26 mouse cellular contexts compared by ENCODE assay signal in the genomic region with DNA sequence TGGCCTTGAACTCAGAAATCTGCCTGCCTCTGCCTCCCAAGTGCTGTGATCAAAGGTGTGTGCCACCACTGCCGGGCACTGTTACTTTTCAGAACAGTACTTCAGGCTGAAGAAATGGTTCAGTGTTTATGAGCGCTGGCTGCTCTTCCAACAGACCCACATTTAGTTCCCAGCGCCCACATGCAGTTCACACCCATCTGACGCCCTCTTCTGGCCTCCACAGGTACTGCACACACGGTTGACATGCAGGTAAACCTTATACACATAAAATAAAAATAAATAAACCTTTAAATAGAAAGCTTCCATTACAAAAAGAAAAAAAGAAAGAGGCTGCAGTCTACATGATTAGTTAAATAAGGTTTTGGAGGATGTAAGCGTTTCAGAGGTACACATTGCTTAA.
DNase-seq lines count a peak whose midpoint lies in the region; ATAC-seq and TF ChIP-seq lines count a peak whose summit lies in the region.
"Had no signal": no experiment of that assay in that cellular context is flagged by ENCODE, and none has a peak within 500 bp of the region (broad histone marks: within the 10 kb centered on the region; RNA-seq: fewer than 3 reads in every experiment).

No protein-coding gene starts in this region.

- H3K4me3 ChIP-seq in intestine, postnatal 0 days (ENCODE audit: low read depth, low read length) = no peak overlapping the region
- H3K4me3 ChIP-seq in intestine, embryonic 15.5 days (replicated peaks) = no peak overlapping the region
- H3K4me3 ChIP-seq in midbrain, postnatal 0 days (ENCODE audit: low read depth, low read length) = no peak overlapping the region
- no peak overlapping the region for H3K4me3 ChIP-seq in midbrain, embryonic 14.5 days (replicated peaks; ENCODE audit: low read depth, low read length)
- H3K4me3 ChIP-seq: hindbrain, embryonic 13.5 days; limb, embryonic 15.5 days; midbrain, embryonic 12.5 days; neural tube, embryonic 12.5 days had no signal

- POLR2A ChIA-PET in Patski (lab: Charles Lee) = no interaction called here

- H3K27me3 ChIP-seq in intestine, postnatal 0 days (replicated peaks; ENCODE audit: control insufficient read depth, insufficient read depth, low read length) = no peaks in the 10 kb centered on the region
- H3K27me3 ChIP-seq in intestine, embryonic 15.5 days (replicated peaks) = no peaks in the 10 kb centered on the region
- no peaks in the 10 kb centered on the region for H3K27me3 ChIP-seq in midbrain, postnatal 0 days (ENCODE audit: insufficient read depth, low read length)
- H3K27me3 ChIP-seq in midbrain, embryonic 14.5 days (ENCODE audit: control insufficient read depth, insufficient read depth, low read length) = no peaks in the 10 kb centered on the region
- H3K27me3 ChIP-seq in Patski = no peaks in the 10 kb centered on the region
- H3K27me3 ChIP-seq: CH12.LX; hindbrain, embryonic 13.5 days; limb, embryonic 15.5 days; midbrain, embryonic 12.5 days; neural tube, embryonic 12.5 days had no signal

- CTCF ChIA-PET in Patski (lab: Charles Lee) = no interaction called here

- no peak overlapping the region for H3K9ac ChIP-seq in intestine, postnatal 0 days (ENCODE audit: low read depth, low read length)
- no peak overlapping the region for H3K9ac ChIP-seq in intestine, embryonic 15.5 days
- no peak overlapping the region for H3K9ac ChIP-seq in midbrain, postnatal 0 days (replicated peaks; ENCODE audit: low read length, poor library complexity, severe bottlenecking)
- no peak overlapping the region for H3K9ac ChIP-seq in midbrain, embryonic 14.5 days (replicated peaks; ENCODE audit: low read length)
- H3K9ac ChIP-seq: hindbrain, embryonic 13.5 days; limb, embryonic 15.5 days; midbrain, embryonic 12.5 days; neural tube, embryonic 12.5 days had no signal

- no peak overlapping the region for H3K4me2 ChIP-seq in intestine, postnatal 0 days (replicated peaks; ENCODE audit: low read depth)
- H3K4me2 ChIP-seq in intestine, embryonic 15.5 days (replicated peaks) = no peak overlapping the region
- H3K4me2 ChIP-seq in midbrain, postnatal 0 days (ENCODE audit: low read depth, low read length, poor library complexity, severe bottlenecking) = no peak overlapping the region
- no peak overlapping the region for H3K4me2 ChIP-seq in midbrain, embryonic 14.5 days (ENCODE audit: low read length)
- H3K4me2 ChIP-seq: hindbrain, embryonic 13.5 days; neural tube, embryonic 12.5 days had no signal

- ATAC-seq in intestine, postnatal 0 days = no peak
- ATAC-seq in intestine, embryonic 15.5 days = no peak
- ATAC-seq in midbrain, postnatal 0 days (ENCODE audit: low FRiP score) = no peak
- ATAC-seq in midbrain, embryonic 14.5 days (ENCODE audit: low FRiP score, low TSS enrichment) = no peak
- no peak for ATAC-seq in Patski
- ATAC-seq: forebrain, embryonic 14.5 days; lung, postnatal 0 days had no signal

- no peak for DNase-seq in midbrain, postnatal 0 days (ENCODE audit: low spot score)
- DNase-seq in midbrain, embryonic 14.5 days = no peak
- DNase-seq in Patski (ENCODE audit: low read depth, low spot score) = no peak
- no peak for DNase-seq in kidney, adult 18-20 months
- no peak for DNase-seq in kidney, postnatal 4 days
- DNase-seq: adrenal gland, adult 2 months; B cell, adult 2 months; cerebellum, adult 2 months; cerebellum, postnatal 25 days; embryo, embryonic 11 days; gastrocnemius, postnatal 10 days; heart, adult 18-20 months; heart, postnatal 36 days; kidney, postnatal 25 days; right cerebral cortex, postnatal 25 days; spleen, adult 18-20 months; thymus, postnatal 25 days had no signal

- TF ChIP-seq CTCF in intestine, postnatal 0 days (IDR thresholded peaks at IDR 0.05; ENCODE audit: low read depth) = peak; percentile 38
- peak; percentile 30 for TF ChIP-seq CTCF in midbrain, postnatal 0 days (IDR thresholded peaks at IDR 0.05)
- TF ChIP-seq CTCF in Patski (IDR thresholded peaks at IDR 0.05) = peak; percentile 25

- no peak overlapping the region for H3K27ac ChIP-seq in intestine, postnatal 0 days (ENCODE audit: low read depth, low read length)
- H3K27ac ChIP-seq in intestine, embryonic 15.5 days = no peak overlapping the region
- H3K27ac ChIP-seq in midbrain, postnatal 0 days (ENCODE audit: low read depth, low read length) = no peak overlapping the region
- H3K27ac ChIP-seq in midbrain, embryonic 14.5 days (replicated peaks; ENCODE audit: low read depth, low read length) = no peak overlapping the region
- H3K27ac ChIP-seq: hindbrain, embryonic 13.5 days; limb, embryonic 15.5 days; midbrain, embryonic 12.5 days; neural tube, embryonic 12.5 days had no signal

- H3K9me3 ChIP-seq in intestine, postnatal 0 days (ENCODE audit: control insufficient read depth) = no peaks in the 10 kb centered on the region
- H3K9me3 ChIP-seq in intestine, embryonic 15.5 days = no peaks in the 10 kb centered on the region
- no peaks in the 10 kb centered on the region for H3K9me3 ChIP-seq in midbrain, postnatal 0 days (ENCODE audit: low read length)
- no peaks in the 10 kb centered on the region for H3K9me3 ChIP-seq in midbrain, embryonic 14.5 days (ENCODE audit: control insufficient read depth, low read length)
- H3K9me3 ChIP-seq: hindbrain, embryonic 13.5 days; limb, embryonic 15.5 days; midbrain, embryonic 12.5 days had no signal

- in situ Hi-C loops in Patski (cut with MboI; ENCODE audit: low pct_unique_long_range_greater_than_20kb) = no loop called here

- H3K4me1 ChIP-seq in intestine, postnatal 0 days (replicated peaks; ENCODE audit: control insufficient read depth, insufficient read depth, low read length) = no peaks in the 10 kb centered on the region
- no peaks in the 10 kb centered on the region for H3K4me1 ChIP-seq in intestine, embryonic 15.5 days (replicated peaks)
- H3K4me1 ChIP-seq in midbrain, postnatal 0 days (ENCODE audit: insufficient read depth, low read length) = no peaks in the 10 kb centered on the region
- H3K4me1 ChIP-seq in midbrain, embryonic 14.5 days (ENCODE audit: control insufficient read depth, insufficient read depth, low read length) = 0 out of 2 replicates have a peak, but pooled peaks cover 4% of the 10 kb centered on the region
- H3K4me1 ChIP-seq: neural tube, embryonic 12.5 days had no signal

- H3K36me3 ChIP-seq in intestine, postnatal 0 days (ENCODE audit: control insufficient read depth, insufficient read depth) = no peaks in the 10 kb centered on the region
- H3K36me3 ChIP-seq in intestine, embryonic 15.5 days = no peaks in the 10 kb centered on the region
- no peaks in the 10 kb centered on the region for H3K36me3 ChIP-seq in midbrain, postnatal 0 days (ENCODE audit: insufficient read depth, low read length)
- H3K36me3 ChIP-seq in midbrain, embryonic 14.5 days (ENCODE audit: control insufficient read depth, insufficient read depth, low read length) = no peaks in the 10 kb centered on the region
- H3K36me3 ChIP-seq: limb, embryonic 15.5 days; midbrain, embryonic 12.5 days; neural tube, embryonic 12.5 days had no signal

- 85% methylated on average over 6 of the region's 6 CpGs for WGBS in intestine, postnatal 0 days
- 89% methylated on average over 6 of the region's 6 CpGs for WGBS in intestine, embryonic 15.5 days
- WGBS in midbrain, postnatal 0 days = 87% methylated on average over 6 of the region's 6 CpGs
- whole genome bisulfite sequencing in midbrain, embryonic 14.5 days = 88% methylated on average over 6 of the region's 6 CpGs
